Mouse (Mus musculus): ENCODE measurements around the gene Nkx6-2. TPM values are rescaled to one million over a fixed set of nuclear protein-coding genes. Genes with fewer than 3 reads are reported as not detected.

Nkx6-2 gene
- polyA plus RNA-seq, 1 experiment from 2014 or later, result 7.1 TPM

DNA sequence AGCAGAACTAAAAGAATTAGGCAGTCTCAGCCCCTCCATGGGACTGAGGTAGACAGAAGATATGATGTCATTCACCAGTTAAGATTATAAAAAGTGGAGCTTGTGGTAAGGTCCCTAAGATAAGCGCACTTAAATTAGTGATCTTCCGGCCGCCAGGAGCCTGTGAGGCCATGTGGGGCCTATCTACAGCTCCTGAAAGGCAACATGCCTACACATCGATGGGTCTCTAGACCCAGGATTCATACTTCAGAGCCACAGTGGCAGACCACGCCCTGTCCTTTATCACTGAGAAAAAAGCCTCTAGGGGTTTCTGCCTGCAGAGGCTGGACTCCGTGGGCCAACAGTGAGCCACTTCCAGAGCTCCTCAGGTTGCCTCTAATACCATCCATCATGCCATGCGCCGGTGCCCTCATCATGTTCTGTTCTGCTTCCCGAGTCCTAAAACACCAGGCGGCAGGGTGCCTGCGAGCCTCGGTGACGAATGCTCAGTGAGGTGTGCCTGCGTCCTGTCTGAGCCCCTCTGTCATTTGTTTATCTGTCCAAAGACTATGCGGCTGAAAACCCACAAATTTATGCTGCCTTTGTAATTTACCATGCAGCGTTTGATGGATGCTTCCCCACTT lies 6.4 kb downstream of the Nkx6-2 start:
- no peak overlapping the region for H3K4me3 ChIP-seq (ENCODE audit: low read depth, low read length)
- H3K27ac ChIP-seq (ENCODE audit: low read depth, low read length), result no peak overlapping the region
- H3K9me3 ChIP-seq (ENCODE audit: control insufficient read depth, low read length), result no peaks in the 10 kb centered on the region
- ATAC-seq (ENCODE audit: insufficient read depth, low FRiP score, low TSS enrichment), result no peak
- H3K36me3 ChIP-seq (ENCODE audit: control insufficient read depth, insufficient read depth, low read length), result no peaks in the 10 kb centered on the region
- DNase-seq (ENCODE audit: low spot score), result no peak
- no peak overlapping the region for H3K9ac ChIP-seq (ENCODE audit: low read length)
- no peak overlapping the region for H3K4me2 ChIP-seq (ENCODE audit: low read depth)
- peaks cover 50% of the 10 kb centered on the region for H3K27me3 ChIP-seq (ENCODE audit: control insufficient read depth, insufficient read depth, low read length)
- no peaks in the 10 kb centered on the region for H3K4me1 ChIP-seq (ENCODE audit: control insufficient read depth, insufficient read depth, low read length)
- WGBS, result 71% methylated on average over 16 of the region's 16 CpGs

DNA sequence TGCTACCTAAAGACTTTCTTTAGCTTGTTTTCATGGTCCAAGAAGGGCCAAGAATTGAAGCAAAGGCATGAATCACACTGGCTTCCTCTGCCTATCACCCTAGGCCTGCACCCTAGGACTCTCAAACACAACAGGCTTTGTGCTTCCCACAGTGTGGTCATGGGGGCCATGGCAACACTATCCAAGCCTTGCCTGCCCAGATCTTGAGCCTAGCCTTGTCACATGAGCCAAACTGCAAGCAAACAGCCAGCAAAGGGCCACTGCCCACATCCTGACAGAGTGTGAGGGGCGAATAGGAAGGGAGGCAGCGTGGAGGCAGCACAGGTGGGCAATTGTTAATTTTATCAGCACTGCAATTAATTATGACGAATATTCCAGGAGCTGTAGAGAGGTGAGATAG lies 9.9 kb downstream of the Nkx6-2 start:
- Histone ChIP-seq H3K4me1 (ENCODE audit: control insufficient read depth, insufficient read depth, low read length) (no peaks in the 10 kb centered on the region), H3K27ac (ENCODE audit: low read depth, low read length) (no peak overlapping the region), H3K4me2 (ENCODE audit: low read depth) (no peak overlapping the region), H3K9ac (ENCODE audit: low read length) (no peak overlapping the region), H3K36me3 (ENCODE audit: control insufficient read depth, insufficient read depth, low read length) (no peaks in the 10 kb centered on the region), H3K9me3 (ENCODE audit: control insufficient read depth, low read length) (no peaks in the 10 kb centered on the region), H3K27me3 (ENCODE audit: control insufficient read depth, insufficient read depth, low read length) (peaks cover 17% of the 10 kb centered on the region), H3K4me3 (ENCODE audit: low read depth, low read length) (no peak overlapping the region)
- WGBS, result 92% methylated on average over 3 of the region's 3 CpGs
- DNase-seq (ENCODE audit: low spot score), result no peak
- no peak for ATAC-seq (ENCODE audit: insufficient read depth, low FRiP score, low TSS enrichment)

GRCm38 (mm10) chr7:139570788-139571187 lies 11.8 kb downstream of the Nkx6-2 start:
- WGBS, result 94% methylated on average over 5 of the region's 5 CpGs
- 0 out of 2 replicates have a peak, but pooled peaks cover 5% of the 10 kb centered on the region for H3K27me3 ChIP-seq (ENCODE audit: control insufficient read depth, insufficient read depth, low read length)

GRCm38 (mm10) chr7:139566533-139566932 lies 16.1 kb downstream of the Nkx6-2 start:
- Histone ChIP-seq H3K4me1 (ENCODE audit: control insufficient read depth, insufficient read depth, low read length) (no peaks in the 10 kb centered on the region), H3K4me2 (ENCODE audit: low read depth) (no peak overlapping the region), H3K27ac (ENCODE audit: low read depth, low read length) (no peak overlapping the region), H3K9me3 (ENCODE audit: control insufficient read depth, low read length) (no peaks in the 10 kb centered on the region), H3K9ac (ENCODE audit: low read length) (no peak overlapping the region), H3K36me3 (ENCODE audit: control insufficient read depth, insufficient read depth, low read length) (no peaks in the 10 kb centered on the region), H3K4me3 (ENCODE audit: low read depth, low read length) (no peak overlapping the region), H3K27me3 (ENCODE audit: control insufficient read depth, insufficient read depth, low read length) (0 out of 2 replicates have a peak, but pooled peaks cover 5% of the 10 kb centered on the region)
- DNase-seq (ENCODE audit: low spot score) (no peak), ATAC-seq (ENCODE audit: insufficient read depth, low FRiP score, low TSS enrichment) (no peak)
- 63% methylated on average over 8 of the region's 8 CpGs for WGBS

More at GRCm38 (mm10) chr7:139570788-139571187, 11.8 kb downstream of the Nkx6-2 start:
- H3K4me2 ChIP-seq (ENCODE audit: low read depth), result no peak overlapping the region
- H3K9me3 ChIP-seq (ENCODE audit: control insufficient read depth, low read length), result no peaks in the 10 kb centered on the region
- no peak overlapping the region for H3K4me3 ChIP-seq (ENCODE audit: low read depth, low read length)
- DNase-seq (ENCODE audit: low spot score) (no peak), ATAC-seq (ENCODE audit: insufficient read depth, low FRiP score, low TSS enrichment) (no peak)
- no peak overlapping the region for H3K9ac ChIP-seq (ENCODE audit: low read length)
- H3K36me3 ChIP-seq (ENCODE audit: control insufficient read depth, insufficient read depth, low read length), result no peaks in the 10 kb centered on the region
- no peak overlapping the region for H3K27ac ChIP-seq (ENCODE audit: low read depth, low read length)
- H3K4me1 ChIP-seq (ENCODE audit: control insufficient read depth, insufficient read depth, low read length), result no peaks in the 10 kb centered on the region

DNA sequence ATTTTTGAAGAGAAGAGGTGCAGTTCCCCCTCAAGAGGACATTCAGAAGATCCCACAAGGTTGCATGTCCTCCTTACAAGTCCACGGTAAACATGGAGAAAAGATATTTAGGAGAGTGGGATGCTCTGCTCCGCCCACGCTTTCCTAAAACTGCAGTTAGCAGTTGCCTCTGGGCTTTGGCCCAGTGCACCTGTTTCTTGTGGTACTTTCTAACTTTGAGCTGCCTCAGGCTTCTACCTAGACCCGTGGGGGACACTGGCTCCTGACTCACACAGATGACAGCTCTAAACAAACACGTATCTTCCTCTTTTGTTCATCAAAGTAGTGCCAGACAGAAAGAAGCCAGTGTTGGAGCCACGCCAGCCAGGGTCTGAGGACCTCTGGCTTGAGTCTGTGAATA lies 16.6 kb downstream of the Nkx6-2 start:
- Histone ChIP-seq H3K4me2 (ENCODE audit: low read depth) (no peak overlapping the region), H3K4me1 (ENCODE audit: control insufficient read depth, insufficient read depth, low read length) (no peaks in the 10 kb centered on the region), H3K27ac (ENCODE audit: low read depth, low read length) (no peak overlapping the region), H3K4me3 (ENCODE audit: low read depth, low read length) (no peak overlapping the region), H3K9me3 (ENCODE audit: control insufficient read depth, low read length) (no peaks in the 10 kb centered on the region), H3K9ac (ENCODE audit: low read length) (no peak overlapping the region), H3K27me3 (ENCODE audit: control insufficient read depth, insufficient read depth, low read length) (0 out of 2 replicates have a peak, but pooled peaks cover 5% of the 10 kb centered on the region), H3K36me3 (ENCODE audit: control insufficient read depth, insufficient read depth, low read length) (no peaks in the 10 kb centered on the region)
- 82% methylated on average over 6 of the region's 6 CpGs for WGBS
- ATAC-seq (ENCODE audit: insufficient read depth, low FRiP score, low TSS enrichment) (no peak), DNase-seq (ENCODE audit: low spot score) (no peak)

- DNase-seq (ENCODE audit: low spot score), result no peak
- no peaks in the 10 kb centered on the region for H3K4me1 ChIP-seq (ENCODE audit: control insufficient read depth, insufficient read depth, low read length)
- H3K9ac ChIP-seq (ENCODE audit: low read length), result no peak overlapping the region
- no peak for ATAC-seq (ENCODE audit: insufficient read depth, low FRiP score, low TSS enrichment)
- H3K4me3 ChIP-seq (ENCODE audit: low read depth, low read length), result no peak overlapping the region
- no peak overlapping the region for H3K27ac ChIP-seq (ENCODE audit: low read depth, low read length)
- no peaks in the 10 kb centered on the region for H3K9me3 ChIP-seq (ENCODE audit: control insufficient read depth, low read length)
- peaks cover 3% of the 10 kb centered on the region; the same call in 1 of the 2 replicates for H3K27me3 ChIP-seq (ENCODE audit: control insufficient read depth, insufficient read depth, low read length)
- H3K4me2 ChIP-seq (ENCODE audit: low read depth), result no peak overlapping the region
- no peaks in the 10 kb centered on the region for H3K36me3 ChIP-seq (ENCODE audit: control insufficient read depth, insufficient read depth, low read length)
- 94% methylated on average over 2 of the region's 2 CpGs for WGBS
Measured at GRCm38 (mm10) chr7:139564161-139564560, 18.4 kb downstream of the Nkx6-2 start.

DNA sequence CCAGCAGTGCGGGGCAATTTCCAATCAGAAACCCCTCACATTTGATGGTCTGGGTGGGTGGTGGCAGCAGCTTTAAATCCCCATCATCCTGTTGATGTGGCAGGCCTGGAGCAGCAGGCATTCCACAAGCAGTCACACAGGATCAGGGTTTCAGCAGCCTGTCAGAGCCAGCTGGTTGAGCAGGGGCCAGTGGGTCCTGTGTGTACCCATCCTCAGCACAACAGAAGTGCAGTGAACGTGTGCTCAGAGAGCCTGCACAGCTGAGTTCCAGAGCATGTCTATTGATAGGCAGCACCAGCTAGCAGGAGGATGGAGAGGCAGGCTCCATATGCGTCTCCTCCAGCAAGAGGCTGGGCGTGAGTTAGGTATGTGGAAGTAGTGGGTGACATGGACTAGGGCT lies 19.2 kb downstream of the Nkx6-2 start:
- WGBS, result 87% methylated on average over 4 of the region's 4 CpGs
- no peak overlapping the region for H3K4me2 ChIP-seq (ENCODE audit: low read depth)
- H3K4me1 ChIP-seq (ENCODE audit: control insufficient read depth, insufficient read depth, low read length), result no peaks in the 10 kb centered on the region
- H3K27ac ChIP-seq (ENCODE audit: low read depth, low read length), result 0 out of 2 replicates have a peak overlapping the region, but pooled peaks have one; percentile 23
- H3K9me3 ChIP-seq (ENCODE audit: control insufficient read depth, low read length), result no peaks in the 10 kb centered on the region
- no peaks in the 10 kb centered on the region for H3K36me3 ChIP-seq (ENCODE audit: control insufficient read depth, insufficient read depth, low read length)
- H3K4me3 ChIP-seq (ENCODE audit: low read depth, low read length), result no peak overlapping the region
- ATAC-seq (ENCODE audit: insufficient read depth, low FRiP score, low TSS enrichment), result no peak
- H3K27me3 ChIP-seq (ENCODE audit: control insufficient read depth, insufficient read depth, low read length), result peaks cover 7% of the 10 kb centered on the region; the same call in 1 of the 2 replicates
- DNase-seq (ENCODE audit: low spot score), result no peak
- H3K9ac ChIP-seq (ENCODE audit: low read length), result no peak overlapping the region

GRCm38 (mm10) chr7:139559659-139560058 lies 22.9 kb downstream of the Nkx6-2 start:
- Histone ChIP-seq H3K4me3 (ENCODE audit: low read depth, low read length) (no peak overlapping the region), H3K9ac (ENCODE audit: low read length) (no peak overlapping the region), H3K36me3 (ENCODE audit: control insufficient read depth, insufficient read depth, low read length) (no peaks in the 10 kb centered on the region), H3K27me3 (ENCODE audit: control insufficient read depth, insufficient read depth, low read length) (peaks cover 9% of the 10 kb centered on the region), H3K27ac (ENCODE audit: low read depth, low read length) (no peak overlapping the region), H3K9me3 (ENCODE audit: control insufficient read depth, low read length) (no peaks in the 10 kb centered on the region), H3K4me2 (ENCODE audit: low read depth) (no peak overlapping the region), H3K4me1 (ENCODE audit: control insufficient read depth, insufficient read depth, low read length) (0 out of 2 replicates have a peak, but pooled peaks cover 4% of the 10 kb centered on the region)
- DNase-seq (ENCODE audit: low spot score), result no peak
- ATAC-seq (ENCODE audit: insufficient read depth, low FRiP score, low TSS enrichment), result no peak
- 92% methylated on average over 10 of the region's 10 CpGs for WGBS
